Mouse (Mus musculus): ENCODE results near the gene Adra2b.
A peak's percentile ranks its signal among the peaks of the same experiment; 100 is the strongest.

- TF ChIP-seq CTCF (IDR thresholded peaks at IDR 0.05; ENCODE audit: low read depth) = no peak
- peak; percentile 71 for TF ChIP-seq EP300 (IDR thresholded peaks at IDR 0.05; ENCODE audit: low read depth)
Observed at GRCm38 (mm10) chr2:127328090-127328851, 34.7 kb upstream of the Adra2b start.

Measured in liver, postnatal 0 days (tissue).